Mouse (Mus musculus) kidney, embryonic 14.5 days (tissue): ENCODE measurements around the gene Tfb2m. TPM values are rescaled to one million over a fixed set of nuclear protein-coding genes. Genes with fewer than 3 reads are reported as not detected.

ENCODE experiments used
- ATAC-seq: fragments of 200-750 bp; cut with Nextera tagmentation; 2 replicates; pipeline ENCODE4 v1.8.0; 2017; ENCODE audit warnings: moderate number of reproducible peaks, mild to moderate bottlenecking, moderate TSS enrichment, moderate library complexity; ENCODE audit not compliant: low FRiP score, low TSS enrichment
- H3K27ac ChIP-seq: fragments of 300-500 bp; sonication (generic); 2 replicates; pipeline ENCODE4 v1.5.1; 2014; ENCODE audit warnings: low read depth, mild to moderate bottlenecking, low read length, moderate library complexity, mixed read lengths
- H3K27me3 ChIP-seq: fragments of 300-500 bp; sonication (generic); 2 replicates; pipeline ENCODE4 v1.6.1; 2014; ENCODE audit warnings: mild to moderate bottlenecking, low read length; ENCODE audit not compliant: control insufficient read depth, insufficient read depth
- H3K36me3 ChIP-seq: fragments of 300-500 bp; sonication (generic); 2 replicates; pipeline ENCODE4 v1.6.1; 2014; ENCODE audit warnings: low read length, mixed read lengths; ENCODE audit not compliant: control insufficient read depth, insufficient read depth
- H3K4me1 ChIP-seq: fragments of 300-500 bp; sonication (generic); 2 replicates; pipeline ENCODE4 v1.6.1; 2014; ENCODE audit warnings: low read length, mixed read lengths; ENCODE audit not compliant: control insufficient read depth, insufficient read depth
- H3K4me2 ChIP-seq: fragments of 300-500 bp; sonication (generic); replicated peaks from 2 replicates; pipeline ENCODE4 v1.6.1; 2014; ENCODE audit warnings: low read depth, mild to moderate bottlenecking, low read length
- H3K4me3 ChIP-seq: fragments of 300-500 bp; sonication (generic); 2 replicates; pipeline ENCODE4 v1.5.1; 2014; ENCODE audit warnings: mild to moderate bottlenecking, low read length
- H3K9ac ChIP-seq: fragments of 300-500 bp; sonication (generic); 2 replicates; pipeline ENCODE4 v1.6.1; 2014; ENCODE audit warnings: low read depth, mild to moderate bottlenecking, low read length, moderate library complexity
- H3K9me3 ChIP-seq: fragments of 300-500 bp; sonication (generic); 2 replicates; pipeline ENCODE4 v1.6.1; 2016; ENCODE audit warnings: low read length; ENCODE audit not compliant: control insufficient read depth
- WGBS: fragments of 180-500 bp; shearing (Covaris S2); extraction: QIAGEN DNeasy Blood & Tissue Kit; methylation state at CpG from one replicate; pipeline ENCODE4 v1.1.7; 2014; 5-methylcytosine and 5-hydroxymethylcytosine counted together
- polyA plus RNA-seq: library from polyadenylated mRNA; unstranded; fragments of >200 nt; fragmentation: Nextera tagmentation; extraction: Ambion mirVana; gene quantifications from 2 replicates; pipeline ENCODE4 v1.2.1, GENCODE M21; 2014

The Tfb2m gene
- polyA plus RNA-seq, 1 experiment from 2014 or later: 28.6 TPM

DNA sequence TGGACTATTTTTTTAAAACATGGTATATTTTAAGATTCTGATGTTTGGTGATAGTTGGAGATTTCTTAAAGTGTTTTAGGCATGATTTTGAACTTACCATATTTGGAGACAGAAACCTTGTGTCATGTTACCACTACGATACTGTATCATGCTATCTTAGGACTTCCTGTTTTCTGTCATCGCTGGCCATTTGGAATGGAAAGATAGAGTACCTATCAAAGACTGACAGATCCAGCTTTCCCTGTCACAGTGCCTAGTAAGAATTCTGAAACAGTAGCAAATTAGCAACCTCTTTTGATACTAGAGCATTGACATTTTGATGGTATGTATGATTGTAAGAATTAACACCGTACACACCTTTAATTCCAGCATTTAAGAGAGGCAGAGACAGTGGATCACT, 5.3 kb upstream of the Tfb2m start:
- Histone ChIP-seq H3K4me2 (no peak overlapping the region), H3K36me3 (no peaks in the 10 kb centered on the region), H3K9me3 (no peaks in the 10 kb centered on the region), H3K4me1 (0 out of 2 replicates have a peak, but pooled peaks cover 4% of the 10 kb centered on the region), H3K27me3 (no peaks in the 10 kb centered on the region), H3K9ac (no peak overlapping the region), H3K4me3 (no peak overlapping the region), H3K27ac (no peak overlapping the region)
- no peak for ATAC-seq
- 81% methylated on average over 3 of the region's 3 CpGs for WGBS

DNA sequence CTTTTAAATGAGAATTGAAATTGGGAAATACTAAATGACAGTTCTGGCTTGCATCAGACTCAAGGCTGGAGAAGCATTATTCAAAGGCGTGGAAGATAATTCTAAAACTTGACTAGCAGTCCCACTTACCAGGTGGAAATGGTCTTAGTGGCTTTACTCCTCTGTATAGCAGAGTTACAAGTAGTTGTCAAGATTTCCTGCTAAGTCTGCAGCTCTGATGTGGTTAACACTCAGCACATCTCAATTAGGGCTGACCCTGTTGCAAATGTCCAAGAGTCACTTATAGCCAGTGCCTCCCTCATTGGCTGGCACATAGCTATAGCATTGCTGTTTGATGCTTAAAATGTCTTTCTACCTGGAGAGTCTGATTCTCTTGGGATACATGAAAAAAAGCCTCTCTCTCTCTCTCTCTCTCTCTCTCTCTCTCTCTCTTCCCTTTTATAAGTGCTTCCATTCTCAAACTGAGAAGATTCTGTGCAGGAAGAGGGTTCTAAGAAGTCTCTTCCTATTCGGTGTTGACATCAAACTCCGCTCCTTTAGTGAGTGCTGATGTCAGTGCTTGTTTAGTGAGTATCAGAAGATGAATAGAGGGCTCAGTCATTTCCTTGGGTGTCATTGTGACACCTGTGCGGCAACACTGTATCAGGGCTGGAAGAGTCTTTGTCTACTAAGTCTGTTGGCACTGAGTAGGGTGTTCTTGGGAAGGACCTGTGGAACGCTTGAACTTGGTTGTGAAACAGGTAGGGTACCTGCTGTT, 3.1 kb upstream of the Tfb2m start:
- no peaks in the 10 kb centered on the region for H3K9me3 ChIP-seq
- 93% methylated on average over 5 of the region's 5 CpGs for WGBS
- no peak overlapping the region for H3K4me2 ChIP-seq
- H3K4me1 ChIP-seq: 0 out of 2 replicates have a peak, but pooled peaks cover 7% of the 10 kb centered on the region
- no peak overlapping the region for H3K27ac ChIP-seq
- H3K9ac ChIP-seq: no peak overlapping the region
- H3K27me3 ChIP-seq: no peaks in the 10 kb centered on the region
- H3K4me3 ChIP-seq: no peak overlapping the region
- ATAC-seq: no peak
- no peaks in the 10 kb centered on the region for H3K36me3 ChIP-seq

DNA sequence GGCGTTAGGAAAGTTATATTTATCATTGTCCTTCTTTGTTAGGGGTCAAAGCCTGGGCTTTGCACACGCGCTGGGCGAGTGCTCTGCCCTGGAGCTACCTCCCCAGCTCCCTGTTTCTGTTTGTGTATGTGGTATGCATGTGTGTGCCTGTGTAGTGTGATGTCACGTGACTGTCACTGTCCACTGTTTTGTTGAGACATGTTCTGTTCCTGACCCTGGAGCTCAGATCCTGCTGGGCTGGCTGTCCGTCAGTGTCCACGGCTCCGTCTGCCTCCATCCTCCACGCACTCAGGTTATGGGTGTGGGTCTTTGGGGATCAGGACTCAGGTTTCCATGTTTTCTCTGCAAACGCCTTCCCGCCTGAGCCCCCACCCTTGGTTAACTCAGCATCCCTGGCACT, 2.2 kb upstream of the Tfb2m start:
- no peaks in the 10 kb centered on the region for H3K9me3 ChIP-seq
- no peak for ATAC-seq
- no peak overlapping the region for H3K4me3 ChIP-seq
- WGBS: 54% methylated on average over 11 of the region's 11 CpGs
- 0 out of 2 replicates have a peak, but pooled peaks cover 3% of the 10 kb centered on the region for H3K36me3 ChIP-seq
- H3K9ac ChIP-seq: no peak overlapping the region
- no peak overlapping the region for H3K27ac ChIP-seq
- H3K4me2 ChIP-seq: no peak overlapping the region
- H3K27me3 ChIP-seq: no peaks in the 10 kb centered on the region
- H3K4me1 ChIP-seq: 0 out of 2 replicates have a peak, but pooled peaks cover 7% of the 10 kb centered on the region

DNA sequence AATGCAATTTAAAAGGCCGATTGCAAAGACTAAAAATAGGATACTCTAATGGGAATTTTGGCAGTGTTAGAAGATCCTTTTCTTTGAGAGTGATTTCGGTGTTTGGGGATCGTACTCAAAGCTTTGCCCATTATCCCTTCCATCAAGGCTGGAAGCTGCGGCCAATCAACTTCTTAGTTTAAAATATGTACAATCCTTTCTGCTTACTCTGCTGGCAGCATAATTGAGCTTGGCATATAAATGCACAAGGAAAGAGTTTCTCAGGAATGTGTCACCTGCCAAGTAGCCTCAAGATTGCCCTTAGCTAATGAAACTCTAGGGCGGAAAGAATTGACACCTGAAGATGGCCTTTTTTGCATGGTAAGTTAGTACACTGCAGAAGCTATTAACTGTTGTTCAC, 1.1 kb upstream of the Tfb2m start:
- WGBS: 14% methylated on average over 5 of the region's 5 CpGs
- ATAC-seq: no peak
- H3K36me3 ChIP-seq: 0 out of 2 replicates have a peak, but pooled peaks cover 5% of the 10 kb centered on the region
- no peaks in the 10 kb centered on the region for H3K9me3 ChIP-seq
- peak overlapping the region; percentile 76 for H3K9ac ChIP-seq
- peak overlapping the region; percentile 75 for H3K4me3 ChIP-seq
- peak overlapping the region; percentile 48 for H3K4me2 ChIP-seq
- H3K27ac ChIP-seq: no peak overlapping the region
- 0 out of 2 replicates have a peak, but pooled peaks cover 7% of the 10 kb centered on the region for H3K4me1 ChIP-seq
- H3K27me3 ChIP-seq: no peaks in the 10 kb centered on the region

DNA sequence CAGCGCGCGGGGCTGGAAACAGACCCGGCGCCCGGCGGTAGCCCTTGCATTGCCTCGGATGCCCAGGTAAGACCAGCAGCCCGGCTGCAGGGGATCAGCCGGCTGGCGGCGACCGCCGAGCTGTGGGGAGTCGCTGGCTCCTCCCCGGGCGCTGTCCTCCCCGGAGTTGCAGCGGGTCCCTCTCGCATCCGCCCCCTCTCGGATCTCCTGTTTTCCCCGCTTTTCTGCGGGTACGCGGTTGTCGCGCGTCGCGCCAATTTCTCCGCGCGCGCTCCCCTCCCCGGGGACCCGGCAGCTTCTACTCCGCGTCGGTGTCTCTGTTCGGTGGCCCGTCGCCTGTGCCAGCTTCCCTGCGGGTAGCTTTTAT, 467 bp upstream of the Tfb2m start:
- H3K4me2 ChIP-seq: peak overlapping the region; percentile 48
- WGBS: under 1% methylated on average over 34 of the region's 44 CpGs
- peaks cover 5% of the 10 kb centered on the region; the same call in 1 of the 2 replicates for H3K36me3 ChIP-seq
- H3K4me3 ChIP-seq: peak overlapping the region; percentile 75
- 0 out of 2 replicates have a peak, but pooled peaks cover 7% of the 10 kb centered on the region for H3K4me1 ChIP-seq
- peak overlapping the region; percentile 76 for H3K9ac ChIP-seq
- no peaks in the 10 kb centered on the region for H3K9me3 ChIP-seq
- ATAC-seq: peak; percentile 86
- H3K27ac ChIP-seq: peak overlapping the region; percentile 87; the same call in 1 of the 2 replicates
- H3K27me3 ChIP-seq: no peaks in the 10 kb centered on the region

DNA sequence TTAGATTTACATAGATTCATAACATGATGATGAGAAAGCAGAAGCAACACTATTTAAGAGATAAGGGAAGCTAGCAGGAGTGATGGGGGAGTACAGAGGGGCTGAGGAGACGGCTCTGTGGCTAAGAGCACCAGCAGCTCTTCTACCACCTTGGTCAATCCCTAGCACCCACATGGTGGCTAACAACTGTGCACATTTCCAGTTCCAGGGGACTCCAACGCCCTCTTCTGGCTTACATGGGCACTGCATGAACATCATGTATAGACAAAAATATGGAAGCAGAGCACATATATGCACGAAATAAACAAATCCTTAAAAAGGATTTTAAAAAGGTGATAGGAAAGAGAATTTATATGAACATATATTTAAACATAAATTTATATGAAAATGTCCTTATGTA, 4.6 kb downstream of the Tfb2m start:
- 0 out of 2 replicates have a peak, but pooled peaks cover 3% of the 10 kb centered on the region for H3K4me1 ChIP-seq
- no peaks in the 10 kb centered on the region for H3K9me3 ChIP-seq
- H3K27ac ChIP-seq: no peak overlapping the region
- no peak overlapping the region for H3K4me3 ChIP-seq
- H3K4me2 ChIP-seq: no peak overlapping the region
- H3K9ac ChIP-seq: no peak overlapping the region
- ATAC-seq: no peak
- WGBS: 60% methylated on average over 3 of the region's 3 CpGs
- H3K36me3 ChIP-seq: peaks cover 14% of the 10 kb centered on the region; the same call in 1 of the 2 replicates
- H3K27me3 ChIP-seq: no peaks in the 10 kb centered on the region

DNA sequence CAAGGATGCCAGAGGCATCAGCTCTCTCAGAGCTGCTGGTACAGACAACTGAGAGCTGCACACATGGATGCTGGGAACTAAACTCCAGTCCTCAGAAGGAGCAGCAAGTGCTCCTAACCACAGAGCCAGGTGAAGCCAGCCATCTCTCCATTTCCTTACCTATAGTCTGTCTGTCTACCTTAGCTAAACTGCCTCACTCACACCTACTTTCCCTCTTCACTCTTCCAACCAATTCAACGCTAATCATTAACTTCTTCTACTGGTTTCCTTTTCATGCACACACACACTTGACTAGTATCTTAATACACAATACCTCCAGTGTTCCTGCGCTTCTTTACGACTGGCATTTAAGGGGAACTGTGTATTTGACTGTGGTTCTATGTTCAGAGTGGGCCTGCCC, 6.2 kb downstream of the Tfb2m start:
- Histone ChIP-seq H3K4me1 (0 out of 2 replicates have a peak, but pooled peaks cover 3% of the 10 kb centered on the region), H3K9me3 (no peaks in the 10 kb centered on the region), H3K4me3 (no peak overlapping the region), H3K9ac (no peak overlapping the region), H3K36me3 (peaks cover 14% of the 10 kb centered on the region; the same call in 1 of the 2 replicates), H3K4me2 (no peak overlapping the region), H3K27ac (no peak overlapping the region), H3K27me3 (no peaks in the 10 kb centered on the region)
- no peak for ATAC-seq
- 72% methylated on average over 3 of the region's 3 CpGs for WGBS

DNA sequence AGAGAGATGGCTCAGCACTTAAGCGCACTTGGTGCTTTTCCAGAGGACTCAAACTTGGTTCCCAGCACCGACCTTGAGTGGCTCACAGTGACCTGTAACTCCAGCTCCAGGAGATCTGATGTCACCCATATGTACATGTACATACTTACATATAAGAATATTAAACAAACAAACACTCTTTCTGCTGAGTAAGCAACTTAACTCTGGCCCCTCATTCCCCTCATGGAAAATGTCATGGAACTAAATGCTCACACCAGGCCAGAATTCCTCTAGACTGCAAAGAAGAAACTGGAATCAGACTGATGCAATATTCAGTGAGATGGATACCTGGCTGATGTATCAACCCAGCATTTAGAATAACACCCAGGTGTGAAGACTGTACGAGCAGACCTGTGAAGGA, 7.0 kb downstream of the Tfb2m start:
- Histone ChIP-seq H3K27ac (no peak overlapping the region), H3K4me3 (no peak overlapping the region), H3K36me3 (peaks cover 16% of the 10 kb centered on the region; the same call in 1 of the 2 replicates), H3K4me2 (no peak overlapping the region), H3K9me3 (no peaks in the 10 kb centered on the region), H3K27me3 (no peaks in the 10 kb centered on the region), H3K9ac (no peak overlapping the region), H3K4me1 (no peaks in the 10 kb centered on the region)
- ATAC-seq: no peak
- 95% methylated on average over 3 of the region's 3 CpGs for WGBS

DNA sequence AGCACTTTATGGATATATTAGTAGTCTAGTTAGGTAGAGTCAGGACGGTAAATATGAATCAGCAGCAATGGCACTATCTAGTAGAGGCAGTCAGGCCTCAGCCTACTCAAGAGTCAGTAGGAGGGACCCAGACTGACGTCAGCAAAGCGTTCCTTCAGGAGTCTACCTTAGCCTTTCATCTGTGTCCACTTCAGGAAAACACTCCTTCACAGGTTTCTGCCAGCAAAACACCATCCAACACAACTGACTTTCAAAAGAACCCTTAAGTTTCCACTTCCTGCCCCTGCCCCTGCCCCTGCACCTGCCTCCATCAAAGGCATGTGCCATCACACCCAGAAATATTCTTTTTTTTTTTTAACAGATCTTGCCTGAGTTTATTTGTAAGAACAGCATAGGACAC, 26.2 kb downstream of the Tfb2m start:
- Histone ChIP-seq H3K4me3 (no peak overlapping the region), H3K9me3 (no peaks in the 10 kb centered on the region), H3K9ac (no peak overlapping the region), H3K27me3 (no peaks in the 10 kb centered on the region), H3K4me2 (no peak overlapping the region), H3K36me3 (no peaks in the 10 kb centered on the region), H3K4me1 (0 out of 2 replicates have a peak, but pooled peaks cover 4% of the 10 kb centered on the region), H3K27ac (no peak overlapping the region)
- WGBS: 81% methylated on average over 3 of the region's 3 CpGs
- ATAC-seq: no peak
